Mouse (Mus musculus): ENCODE measurements at regions not wholly inside any gene's neighbourhood (a gene's known extent, or its start where the extent isn't known, plus 50 kb on each side); places are given as distances from the start of the nearest gene placed in this dataset.

DNA sequence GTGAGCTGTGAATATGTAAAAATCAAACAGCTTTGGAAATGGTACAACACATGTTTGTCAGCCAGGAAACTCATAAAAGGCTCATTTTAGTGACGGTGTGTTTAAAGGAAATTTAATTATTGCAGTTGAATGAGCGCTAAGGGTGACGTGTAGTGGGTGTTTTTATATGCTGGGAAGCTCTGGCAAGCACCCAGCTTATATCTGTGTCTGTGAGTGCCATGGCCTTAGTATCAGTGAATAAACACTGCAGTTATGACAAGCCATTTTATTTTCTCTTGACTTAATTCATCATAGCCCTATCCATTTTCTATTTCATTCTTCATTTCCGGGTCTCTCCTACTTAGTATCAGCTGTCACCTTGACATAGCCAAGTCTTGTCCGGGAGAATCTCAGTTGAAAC lies 83.7 kb upstream of the Adarb2 start:
- no peaks in the 10 kb centered on the region for H3K9me3 ChIP-seq (ENCODE audit: control insufficient read depth, low read length)
- DNase-seq (ENCODE audit: low spot score) (no peak), ATAC-seq (ENCODE audit: insufficient number of reproducible peaks, low FRiP score, low TSS enrichment, low read depth) (no peak)
- no peak overlapping the region for H3K9ac ChIP-seq (ENCODE audit: low read length)
- 60% methylated on average over 5 of the region's 5 CpGs for WGBS
- no peak overlapping the region for H3K4me2 ChIP-seq (ENCODE audit: low read depth, severe bottlenecking)
- H3K36me3 ChIP-seq (ENCODE audit: control insufficient read depth, insufficient read depth, low read length), result no peaks in the 10 kb centered on the region
- H3K4me3 ChIP-seq (ENCODE audit: low read depth, low read length), result no peak overlapping the region
- no peaks in the 10 kb centered on the region for H3K4me1 ChIP-seq (ENCODE audit: control insufficient read depth, insufficient read depth, low read length)
- no peaks in the 10 kb centered on the region for H3K27me3 ChIP-seq (ENCODE audit: control insufficient read depth, insufficient read depth, low read length)
- no peak overlapping the region for H3K27ac ChIP-seq (replicated peaks; ENCODE audit: low read depth, low read length)

DNA sequence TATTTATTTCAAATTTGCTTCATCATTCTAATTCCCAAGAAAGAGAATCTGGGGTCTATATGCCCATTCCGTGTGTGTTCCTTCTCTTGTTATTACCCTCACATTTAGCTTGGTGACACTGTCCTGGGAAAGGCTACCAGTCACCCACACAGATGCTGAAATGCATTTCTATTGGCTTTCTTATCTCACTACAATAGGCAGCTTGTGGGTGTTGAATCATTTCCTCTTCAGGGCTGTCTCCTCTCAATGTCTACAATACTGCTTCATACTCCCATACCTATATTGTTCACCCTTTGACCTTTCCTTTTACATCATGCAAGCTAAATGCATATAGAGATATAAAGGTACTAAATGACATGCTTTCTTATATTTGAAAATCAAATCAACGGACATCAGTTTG lies 82.7 kb upstream of the Adarb2 start:
- Histone ChIP-seq H3K36me3 (ENCODE audit: control insufficient read depth, insufficient read depth, low read length) (no peaks in the 10 kb centered on the region), H3K4me1 (ENCODE audit: control insufficient read depth, insufficient read depth, low read length) (no peaks in the 10 kb centered on the region), H3K27ac (replicated peaks; ENCODE audit: low read depth, low read length) (no peak overlapping the region), H3K4me3 (ENCODE audit: low read depth, low read length) (no peak overlapping the region), H3K9me3 (ENCODE audit: control insufficient read depth, low read length) (no peaks in the 10 kb centered on the region), H3K9ac (ENCODE audit: low read length) (no peak overlapping the region), H3K27me3 (ENCODE audit: control insufficient read depth, insufficient read depth, low read length) (no peaks in the 10 kb centered on the region), H3K4me2 (ENCODE audit: low read depth, severe bottlenecking) (no peak overlapping the region)
- DNase-seq (ENCODE audit: low spot score), result no peak
- ATAC-seq (ENCODE audit: insufficient number of reproducible peaks, low FRiP score, low TSS enrichment, low read depth), result no peak
- 78% methylated on average over 2 of the region's 2 CpGs for WGBS

DNA sequence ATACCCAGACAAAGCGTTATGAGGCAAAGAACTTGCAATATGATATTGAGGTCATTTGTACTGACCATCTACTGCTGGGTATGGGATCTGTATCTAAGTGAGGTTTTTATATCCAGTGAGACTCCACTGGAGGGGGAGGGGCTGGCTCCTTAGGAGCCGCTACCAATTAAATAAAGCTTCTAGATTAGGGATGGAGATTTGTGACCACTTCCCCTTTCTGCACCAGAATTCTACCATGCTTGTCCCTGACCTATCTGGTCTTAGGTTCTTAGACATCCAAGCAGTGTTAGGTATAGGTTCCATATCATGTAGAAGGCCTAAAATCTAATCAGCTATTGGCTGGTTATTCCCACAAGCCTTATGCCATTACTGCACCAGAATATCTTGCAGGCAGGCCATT lies 67.9 kb upstream of the Adarb2 start:
- Histone ChIP-seq H3K27me3 (ENCODE audit: control insufficient read depth, insufficient read depth, low read length) (no peaks in the 10 kb centered on the region), H3K9me3 (ENCODE audit: control insufficient read depth, low read length) (no peaks in the 10 kb centered on the region), H3K4me1 (ENCODE audit: control insufficient read depth, insufficient read depth, low read length) (no peaks in the 10 kb centered on the region), H3K4me3 (ENCODE audit: low read depth, low read length) (no peak overlapping the region), H3K4me2 (ENCODE audit: low read depth, severe bottlenecking) (no peak overlapping the region), H3K27ac (replicated peaks; ENCODE audit: low read depth, low read length) (no peak overlapping the region), H3K36me3 (ENCODE audit: control insufficient read depth, insufficient read depth, low read length) (no peaks in the 10 kb centered on the region), H3K9ac (ENCODE audit: low read length) (no peak overlapping the region)
- DNase-seq (ENCODE audit: low spot score), result no peak
- no peak for ATAC-seq (ENCODE audit: insufficient number of reproducible peaks, low FRiP score, low TSS enrichment, low read depth)
- WGBS, result 94% methylated on average over 2 of the region's 2 CpGs

DNA sequence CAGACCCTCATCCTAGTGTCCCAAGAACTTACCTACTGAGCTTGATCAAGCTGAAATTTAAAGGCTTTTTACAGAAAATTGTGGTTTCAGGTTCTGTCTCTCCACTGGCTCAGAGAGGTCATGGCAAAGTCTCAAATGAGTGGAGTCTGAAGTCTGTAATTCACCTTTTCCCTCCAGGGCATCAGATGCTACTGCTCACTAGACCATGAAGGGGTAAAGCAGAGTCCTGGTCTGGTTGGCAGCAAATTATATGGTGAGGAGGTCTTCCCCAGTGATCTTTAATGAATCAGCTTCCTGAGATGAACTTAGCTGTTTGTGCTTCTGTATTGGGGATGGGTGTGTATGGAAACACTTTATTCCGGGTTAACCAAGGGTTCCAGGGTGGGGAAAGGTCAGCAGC lies 63.3 kb upstream of the Adarb2 start:
- 73% methylated on average over 1 of the region's 1 CpGs for WGBS
- no peak for ATAC-seq (ENCODE audit: insufficient number of reproducible peaks, low FRiP score, low TSS enrichment, low read depth)

DNA sequence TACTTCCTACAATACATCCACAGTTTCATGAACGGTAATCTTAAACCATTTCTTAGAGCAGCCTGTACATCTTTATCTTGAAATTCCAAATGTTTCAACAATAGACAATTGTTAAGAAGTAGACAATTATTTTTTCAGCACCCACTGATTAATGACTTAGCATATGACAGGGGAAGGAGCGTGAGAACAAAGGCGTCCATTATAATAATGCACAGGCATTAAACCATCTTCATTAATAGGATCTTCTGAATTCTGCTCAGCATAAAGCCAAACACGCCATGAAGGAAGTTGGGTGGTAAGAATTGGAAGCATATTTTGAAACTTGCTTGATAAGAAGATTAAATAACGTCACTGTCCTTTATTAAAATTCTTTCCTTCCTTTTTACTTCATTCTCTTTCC lies 50.5 kb upstream of the Adarb2 start:
- no peaks in the 10 kb centered on the region for H3K27me3 ChIP-seq (ENCODE audit: control insufficient read depth, insufficient read depth, low read length)
- H3K4me1 ChIP-seq (ENCODE audit: control insufficient read depth, insufficient read depth, low read length), result no peaks in the 10 kb centered on the region
- no peak overlapping the region for H3K4me2 ChIP-seq (ENCODE audit: low read depth, severe bottlenecking)
- ATAC-seq (ENCODE audit: insufficient number of reproducible peaks, low FRiP score, low TSS enrichment, low read depth) (no peak), DNase-seq (ENCODE audit: low spot score) (no peak)
- no peaks in the 10 kb centered on the region for H3K36me3 ChIP-seq (ENCODE audit: control insufficient read depth, insufficient read depth, low read length)
- H3K9ac ChIP-seq (ENCODE audit: low read length), result no peak overlapping the region
- no peak overlapping the region for H3K27ac ChIP-seq (replicated peaks; ENCODE audit: low read depth, low read length)
- no peak overlapping the region for H3K4me3 ChIP-seq (ENCODE audit: low read depth, low read length)
- 86% methylated on average over 5 of the region's 5 CpGs for WGBS
- H3K9me3 ChIP-seq (ENCODE audit: control insufficient read depth, low read length), result no peaks in the 10 kb centered on the region

More for the DNA sequence above, 63.3 kb upstream of the Adarb2 start:
- Histone ChIP-seq H3K4me3 (ENCODE audit: low read depth, low read length) (no peak overlapping the region), H3K36me3 (ENCODE audit: control insufficient read depth, insufficient read depth, low read length) (no peaks in the 10 kb centered on the region), H3K4me2 (ENCODE audit: low read depth, severe bottlenecking) (no peak overlapping the region), H3K4me1 (ENCODE audit: control insufficient read depth, insufficient read depth, low read length) (no peaks in the 10 kb centered on the region), H3K27ac (replicated peaks; ENCODE audit: low read depth, low read length) (no peak overlapping the region), H3K27me3 (ENCODE audit: control insufficient read depth, insufficient read depth, low read length) (no peaks in the 10 kb centered on the region), H3K9ac (ENCODE audit: low read length) (no peak overlapping the region), H3K9me3 (ENCODE audit: control insufficient read depth, low read length) (no peaks in the 10 kb centered on the region)
- no peak for DNase-seq (ENCODE audit: low spot score)

Measured in limb, embryonic 11.5 days (tissue).